Mouse (Mus musculus) kidney, adult 2 months (tissue): ENCODE measurements around the gene Wsb1.

Experiments
- CTCF ChIP-seq: fragments of 200-500 bp; conservative IDR thresholded peaks from 2 replicates; pipeline ENCODE4 v1.5.1; 2011; ENCODE audit warnings: low read depth, mild to moderate bottlenecking, control low read depth, low read length, moderate library complexity, mixed read lengths; ENCODE audit not compliant: insufficient read depth, insufficient read length
- POLR2A ChIP-seq: fragments of 200-500 bp; IDR thresholded peaks from one replicate; pipeline ENCODE4 v1.6.1; 2011; ENCODE audit warnings: low read depth, low read length, control low read depth

DNA sequence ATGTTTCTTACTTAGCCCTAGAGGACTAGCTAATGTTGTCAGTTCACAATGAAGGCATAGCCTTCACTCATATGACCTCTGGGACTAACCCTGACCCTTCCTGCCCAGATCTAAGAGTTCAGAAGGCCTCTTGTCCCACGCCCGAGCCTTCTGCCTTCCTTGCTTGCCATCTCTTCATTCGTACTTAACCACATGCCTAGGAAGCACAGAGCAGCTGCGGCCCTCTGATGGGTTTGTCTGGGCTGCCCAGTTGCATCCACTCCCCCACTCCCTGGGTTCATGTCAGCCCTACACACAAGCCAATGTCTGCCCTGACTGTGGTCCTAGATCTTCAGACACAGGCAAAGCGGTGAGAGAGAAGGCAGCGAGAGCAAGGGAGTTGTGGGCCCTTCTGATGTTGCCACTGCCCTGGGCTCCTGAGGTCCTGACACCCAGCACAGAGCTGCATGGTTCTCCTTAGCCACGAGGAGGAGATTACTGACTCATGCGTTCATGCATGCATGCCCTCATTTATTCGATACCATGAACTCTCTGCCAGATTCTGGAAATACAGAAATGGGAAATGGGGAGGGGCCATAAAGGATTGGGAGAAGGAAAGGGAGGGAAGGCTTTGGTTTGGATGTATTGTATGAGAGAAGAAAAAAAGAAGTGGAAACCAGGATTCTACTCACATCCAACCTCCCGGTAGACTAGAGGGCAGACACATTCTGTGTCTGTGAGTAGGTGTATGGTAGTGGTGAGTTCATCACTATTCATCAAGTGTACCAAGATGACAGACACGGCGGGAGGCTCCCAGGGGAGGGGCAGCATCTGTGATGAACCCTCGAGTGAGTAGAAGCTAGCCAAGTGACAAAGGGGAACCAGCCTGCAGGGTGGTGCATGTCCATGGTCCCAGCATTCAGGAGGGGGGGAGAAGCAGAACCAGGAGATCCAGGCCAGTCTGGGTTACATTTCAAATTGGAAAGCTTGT is 57.3 kb downstream of the Wsb1 start:
- TF ChIP-seq CTCF (no peak), POLR2A (no peak)
